Mouse (Mus musculus): Measurements from ENCODE around the gene Loxl1. TPM values are rescaled to one million over a fixed set of nuclear protein-coding genes. Genes with fewer than 3 reads are reported as not detected.
A peak's percentile ranks its signal among the peaks of the same experiment; 100 is the strongest.

Loxl1 gene
- total and polyA plus RNA-seq, 2 experiments from 2014 or later: 7.0 to 10.6 TPM

DNA sequence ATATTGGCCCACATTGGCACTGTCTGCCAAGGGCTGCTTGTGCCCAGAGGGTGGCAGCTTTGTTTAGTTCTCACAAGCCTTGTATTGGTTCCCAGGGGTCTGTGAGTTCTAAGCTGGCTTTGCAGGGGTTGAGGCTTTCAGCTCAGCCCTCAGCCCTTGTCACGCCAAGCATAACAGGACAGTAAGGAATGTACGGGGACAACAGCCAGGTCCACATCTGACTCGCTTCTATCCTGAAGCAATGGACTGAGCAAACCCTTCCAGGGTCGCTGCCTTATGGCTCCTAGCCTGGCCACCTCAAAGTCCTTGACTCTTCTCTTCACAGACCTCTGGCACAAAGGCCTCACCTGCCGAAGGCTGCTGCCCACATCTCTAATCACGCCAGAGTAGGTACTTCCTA is 34.8 kb upstream of the Loxl1 start:
- no peaks in the 10 kb centered on the region for H3K9me3 ChIP-seq (ENCODE audit: low read length)
- no peak for TF ChIP-seq CTCF (IDR thresholded peaks at IDR 0.05)
- no peak for DNase-seq (ENCODE audit: low spot score)
- ATAC-seq (ENCODE audit: low FRiP score): no peak
- 88% methylated on average over 6 of the region's 6 CpGs for WGBS
- H3K4me3 ChIP-seq (ENCODE audit: low read depth, low read length): no peak overlapping the region
- H3K27ac ChIP-seq (ENCODE audit: low read depth, low read length): no peak overlapping the region
- no peaks in the 10 kb centered on the region for H3K4me1 ChIP-seq (ENCODE audit: insufficient read depth, low read length)
- H3K9ac ChIP-seq (replicated peaks; ENCODE audit: low read length, poor library complexity, severe bottlenecking): no peak overlapping the region
- no peak overlapping the region for H3K4me2 ChIP-seq (ENCODE audit: low read depth, low read length, poor library complexity, severe bottlenecking)
- no peaks in the 10 kb centered on the region for H3K36me3 ChIP-seq (ENCODE audit: insufficient read depth, low read length)
- H3K27me3 ChIP-seq (ENCODE audit: insufficient read depth, low read length): no peaks in the 10 kb centered on the region

DNA sequence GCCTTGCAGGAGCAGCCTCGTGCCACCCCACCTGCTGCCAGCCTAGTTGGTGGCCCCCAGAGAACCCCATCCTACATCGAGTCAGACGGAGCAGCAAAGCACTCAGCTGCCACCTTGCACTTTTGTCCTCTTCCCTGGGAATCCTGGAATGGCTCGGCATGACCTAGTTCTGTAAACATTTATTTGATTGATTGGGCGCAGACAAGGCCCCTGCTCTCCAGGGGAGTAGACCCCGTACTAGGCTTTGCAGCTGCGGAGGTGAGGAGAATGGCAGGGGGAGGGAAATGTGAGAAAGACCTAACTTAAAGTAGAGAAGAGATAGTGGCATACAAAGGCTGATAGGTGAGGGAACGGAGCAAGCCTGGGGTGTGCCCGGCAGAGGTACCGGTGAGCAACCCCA is 33.5 kb upstream of the Loxl1 start:
- 53% methylated on average over 10 of the region's 10 CpGs for WGBS
- DNase-seq (ENCODE audit: low spot score) (peak; percentile 36), ATAC-seq (ENCODE audit: low FRiP score) (no peak)

DNA sequence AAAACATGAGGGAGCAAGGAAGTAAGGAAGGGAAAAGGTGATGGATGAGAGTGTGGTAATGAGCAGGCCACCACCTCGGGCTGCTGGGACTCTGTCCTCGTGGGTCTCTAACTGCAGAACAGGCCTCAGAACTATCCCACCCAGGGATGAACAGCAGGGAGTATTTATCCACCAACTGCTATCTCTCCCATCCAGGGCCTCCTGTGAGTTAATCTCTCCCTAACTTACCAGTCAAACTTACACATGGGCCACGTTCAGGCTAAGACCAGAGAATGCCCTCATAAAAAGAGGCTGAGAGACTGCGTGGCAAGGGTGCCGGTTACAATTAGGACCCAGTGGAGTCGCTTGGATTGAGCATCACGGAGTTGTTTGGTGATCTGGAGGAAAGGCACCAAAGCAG is 33.0 kb upstream of the Loxl1 start:
- H3K27ac ChIP-seq (ENCODE audit: low read depth, low read length): no peak overlapping the region
- H3K4me3 ChIP-seq (ENCODE audit: low read depth, low read length): no peak overlapping the region
- H3K9me3 ChIP-seq (ENCODE audit: low read length): no peaks in the 10 kb centered on the region
- WGBS: 71% methylated on average over 7 of the region's 7 CpGs
- ATAC-seq (ENCODE audit: low FRiP score) (no peak), DNase-seq (ENCODE audit: low spot score) (no peak)
- no peaks in the 10 kb centered on the region for H3K27me3 ChIP-seq (ENCODE audit: insufficient read depth, low read length)
- TF ChIP-seq CTCF (IDR thresholded peaks at IDR 0.05): no peak
- no peaks in the 10 kb centered on the region for H3K4me1 ChIP-seq (ENCODE audit: insufficient read depth, low read length)
- no peak overlapping the region for H3K9ac ChIP-seq (replicated peaks; ENCODE audit: low read length, poor library complexity, severe bottlenecking)
- H3K36me3 ChIP-seq (ENCODE audit: insufficient read depth, low read length): no peaks in the 10 kb centered on the region
- no peak overlapping the region for H3K4me2 ChIP-seq (ENCODE audit: low read depth, low read length, poor library complexity, severe bottlenecking)

More for the DNA sequence above, 33.5 kb upstream of the Loxl1 start:
- H3K36me3 ChIP-seq (ENCODE audit: insufficient read depth, low read length): no peaks in the 10 kb centered on the region
- H3K27me3 ChIP-seq (ENCODE audit: insufficient read depth, low read length): no peaks in the 10 kb centered on the region
- no peaks in the 10 kb centered on the region for H3K9me3 ChIP-seq (ENCODE audit: low read length)
- no peak overlapping the region for H3K27ac ChIP-seq (ENCODE audit: low read depth, low read length)
- H3K4me3 ChIP-seq (ENCODE audit: low read depth, low read length): no peak overlapping the region
- no peak for TF ChIP-seq CTCF (IDR thresholded peaks at IDR 0.05)
- no peak overlapping the region for H3K9ac ChIP-seq (replicated peaks; ENCODE audit: low read length, poor library complexity, severe bottlenecking)
- no peak overlapping the region for H3K4me2 ChIP-seq (ENCODE audit: low read depth, low read length, poor library complexity, severe bottlenecking)
- no peaks in the 10 kb centered on the region for H3K4me1 ChIP-seq (ENCODE audit: insufficient read depth, low read length)

DNA sequence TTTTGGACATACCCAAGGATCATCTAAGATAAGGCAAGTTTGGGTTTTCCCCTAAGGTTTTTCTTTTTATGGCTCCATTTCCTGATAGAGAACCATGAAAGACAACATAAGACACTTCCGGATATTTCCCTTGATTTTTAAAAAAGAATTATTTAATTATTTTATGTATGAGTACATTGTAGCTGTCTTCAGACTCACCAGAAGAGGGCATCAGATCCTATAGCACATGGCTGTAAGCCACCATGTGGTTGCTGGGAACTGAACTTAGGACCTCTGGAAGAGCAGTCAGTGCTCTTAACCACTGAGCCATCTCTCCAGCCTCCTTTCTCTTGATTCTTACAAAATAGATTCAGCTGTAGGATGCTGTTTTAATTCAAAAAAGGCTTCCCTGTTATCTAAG is 28.8 kb upstream of the Loxl1 start:
- no peak overlapping the region for H3K27ac ChIP-seq (ENCODE audit: low read depth, low read length)
- WGBS: 97% methylated on average over 1 of the region's 1 CpGs
- H3K9me3 ChIP-seq (ENCODE audit: low read length): no peaks in the 10 kb centered on the region
- H3K4me2 ChIP-seq (ENCODE audit: low read depth, low read length, poor library complexity, severe bottlenecking): no peak overlapping the region
- H3K4me1 ChIP-seq (ENCODE audit: insufficient read depth, low read length): no peaks in the 10 kb centered on the region
- no peaks in the 10 kb centered on the region for H3K27me3 ChIP-seq (ENCODE audit: insufficient read depth, low read length)
- H3K9ac ChIP-seq (replicated peaks; ENCODE audit: low read length, poor library complexity, severe bottlenecking): no peak overlapping the region
- ATAC-seq (ENCODE audit: low FRiP score): no peak
- H3K36me3 ChIP-seq (ENCODE audit: insufficient read depth, low read length): no peaks in the 10 kb centered on the region
- no peak overlapping the region for H3K4me3 ChIP-seq (ENCODE audit: low read depth, low read length)
- peak; percentile 24 for TF ChIP-seq CTCF (IDR thresholded peaks at IDR 0.05)
- DNase-seq (ENCODE audit: low spot score): no peak

DNA sequence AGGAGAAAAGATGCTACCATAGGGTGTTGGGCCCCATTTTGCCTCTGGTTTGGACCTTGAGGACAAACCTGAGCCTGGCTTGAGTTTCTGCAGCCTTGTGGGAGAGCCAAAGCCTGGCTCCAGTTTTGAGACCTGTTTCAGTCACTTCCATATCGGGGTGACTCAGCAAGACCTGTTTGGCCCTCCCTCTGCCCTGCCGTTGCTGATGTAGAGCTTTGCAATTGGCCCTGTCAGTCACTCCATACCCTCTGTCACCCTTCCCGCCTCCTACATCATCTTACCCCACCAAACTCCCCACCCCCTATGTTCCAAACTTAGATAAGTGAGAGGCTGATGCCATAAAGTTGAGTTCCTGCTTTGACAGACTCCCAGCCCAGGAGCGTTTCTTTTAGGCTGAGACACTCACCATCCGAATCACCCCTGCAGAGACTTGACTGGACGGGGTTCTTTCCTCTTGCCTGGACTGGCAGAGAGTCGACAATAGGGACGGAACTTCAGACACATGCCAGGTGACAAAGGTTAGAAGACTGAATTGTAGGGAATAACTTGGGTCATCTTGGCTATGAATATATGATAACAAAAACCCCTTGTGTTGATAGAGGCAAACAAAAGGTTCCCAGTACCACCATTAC is 23.8 kb upstream of the Loxl1 start:
- Histone ChIP-seq H3K9ac (replicated peaks; ENCODE audit: low read length, poor library complexity, severe bottlenecking) (no peak overlapping the region), H3K27ac (ENCODE audit: low read depth, low read length) (no peak overlapping the region), H3K36me3 (ENCODE audit: insufficient read depth, low read length) (no peaks in the 10 kb centered on the region), H3K4me2 (ENCODE audit: low read depth, low read length, poor library complexity, severe bottlenecking) (no peak overlapping the region), H3K4me1 (ENCODE audit: insufficient read depth, low read length) (no peaks in the 10 kb centered on the region), H3K27me3 (ENCODE audit: insufficient read depth, low read length) (no peaks in the 10 kb centered on the region), H3K9me3 (ENCODE audit: low read length) (no peaks in the 10 kb centered on the region), H3K4me3 (ENCODE audit: low read depth, low read length) (no peak overlapping the region)
- no peak for ATAC-seq (ENCODE audit: low FRiP score)
- WGBS: 77% methylated on average over 8 of the region's 8 CpGs
- TF ChIP-seq CTCF (IDR thresholded peaks at IDR 0.05): no peak
- DNase-seq (ENCODE audit: low spot score): no peak

DNA sequence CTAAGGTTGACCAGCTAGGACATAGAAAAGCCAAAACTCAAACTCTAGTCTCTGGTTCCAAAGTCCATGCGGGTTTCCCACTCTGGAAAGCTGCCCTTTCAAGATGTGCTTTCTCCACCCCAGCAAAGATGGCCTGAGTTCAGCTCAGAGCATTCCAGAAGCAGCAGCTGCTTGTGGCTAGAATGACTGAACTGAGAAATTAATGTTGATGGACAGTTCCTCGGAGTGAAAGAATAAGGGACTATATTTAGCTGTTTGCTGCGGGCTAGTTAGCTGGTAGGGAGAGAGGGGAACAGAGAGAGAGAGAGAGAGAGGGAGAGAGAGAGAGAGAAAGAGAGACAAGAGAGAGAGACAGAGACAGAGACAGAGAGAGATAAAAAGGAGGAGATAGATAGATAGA is 18.3 kb upstream of the Loxl1 start:
- WGBS: 69% methylated on average over 3 of the region's 3 CpGs
- H3K4me1 ChIP-seq (ENCODE audit: insufficient read depth, low read length): no peaks in the 10 kb centered on the region
- H3K27me3 ChIP-seq (ENCODE audit: insufficient read depth, low read length): no peaks in the 10 kb centered on the region
- ATAC-seq (ENCODE audit: low FRiP score) (no peak), DNase-seq (ENCODE audit: low spot score) (no peak)
- H3K9me3 ChIP-seq (ENCODE audit: low read length): no peaks in the 10 kb centered on the region
- H3K36me3 ChIP-seq (ENCODE audit: insufficient read depth, low read length): no peaks in the 10 kb centered on the region
- H3K27ac ChIP-seq (ENCODE audit: low read depth, low read length): no peak overlapping the region
- H3K4me2 ChIP-seq (ENCODE audit: low read depth, low read length, poor library complexity, severe bottlenecking): no peak overlapping the region
- H3K4me3 ChIP-seq (ENCODE audit: low read depth, low read length): no peak overlapping the region
- no peak for TF ChIP-seq CTCF (IDR thresholded peaks at IDR 0.05)
- no peak overlapping the region for H3K9ac ChIP-seq (replicated peaks; ENCODE audit: low read length, poor library complexity, severe bottlenecking)
